Mouse (Mus musculus) testis, adult 2 months (tissue): Measurements from ENCODE around the gene Nucb1.

ENCODE experiments used
- CTCF ChIP-seq: fragments of 200-500 bp; IDR thresholded peaks from 2 replicates; pipeline ENCODE4 v1.5.1; 2012; ENCODE audit warnings: low read depth, mild to moderate bottlenecking, inconsistent platforms, low read length, moderate library complexity; ENCODE audit not compliant: control insufficient read depth, insufficient read depth, insufficient replicate concordance
- POLR2A ChIP-seq: fragments of 200-500 bp; IDR thresholded peaks from 2 replicates; pipeline ENCODE4 v1.6.1; 2012; ENCODE audit warnings: low read depth, mild to moderate bottlenecking, inconsistent platforms, low read length, moderate library complexity; ENCODE audit not compliant: control insufficient read depth

- no peak for TF ChIP-seq POLR2A
- no peak for TF ChIP-seq CTCF
Measured at GRCm38 (mm10) chr7:45456721-45457203, 53.4 kb downstream of the Nucb1 start.
